Mouse (Mus musculus): ENCODE measurements around the gene Btf3. TPM values are rescaled to one million over a fixed set of nuclear protein-coding genes. Genes with fewer than 3 reads are reported as not detected.

Btf3 gene
- polyA plus RNA-seq, 1 experiment: 1,169 TPM

- TF ChIP-seq CTCF (IDR thresholded peaks at IDR 0.05; ENCODE audit: low read depth, low read length): no peak
- TF ChIP-seq EP300 (IDR thresholded peaks at IDR 0.05; ENCODE audit: insufficient read depth, low read depth, low read length): no peak
- TF ChIP-seq POLR2A (IDR thresholded peaks at IDR 0.05; ENCODE audit: insufficient read depth, low read length): no peak
These were observed 42.5 kb upstream of the Btf3 start for GRCm38 (mm10) chr13:98359337-98359736.

GRCm38 (mm10) chr13:98358424-98359181, 41.8 kb upstream of the Btf3 start:
- TF ChIP-seq CTCF (IDR thresholded peaks at IDR 0.05; ENCODE audit: low read depth, low read length): no peak
- TF ChIP-seq EP300 (IDR thresholded peaks at IDR 0.05; ENCODE audit: insufficient read depth, low read depth, low read length): 0 out of 2 replicates have a peak, but pooled peaks have one; percentile 51
- no peaks in the 10 kb centered on the region for H3K36me3 ChIP-seq (ENCODE audit: control insufficient read depth, insufficient read depth, low read length, poor library complexity, severe bottlenecking)
- no peak overlapping the region for H3K9ac ChIP-seq (ENCODE audit: low read depth, poor library complexity, severe bottlenecking)
- H3K4me1 ChIP-seq (ENCODE audit: control insufficient read depth, insufficient read depth, low read length): no peaks in the 10 kb centered on the region
- H3K27me3 ChIP-seq (ENCODE audit: control insufficient read depth, insufficient read depth, low read length, poor library complexity, severe bottlenecking): peaks cover 66% of the 10 kb centered on the region
- no peaks in the 10 kb centered on the region for H3K9me3 ChIP-seq (replicated peaks; ENCODE audit: control insufficient read depth, insufficient read depth, low read length, poor library complexity, severe bottlenecking)
- H3K27ac ChIP-seq (ENCODE audit: insufficient read depth, low read length): no peak overlapping the region
- H3K4me3 ChIP-seq (ENCODE audit: low read depth, low read length): no peak overlapping the region

More at GRCm38 (mm10) chr13:98359337-98359736, 42.5 kb upstream of the Btf3 start:
- Histone ChIP-seq H3K4me1 (ENCODE audit: control insufficient read depth, insufficient read depth, low read length) (no peaks in the 10 kb centered on the region), H3K27ac (ENCODE audit: insufficient read depth, low read length) (no peak overlapping the region), H3K9ac (ENCODE audit: low read depth, poor library complexity, severe bottlenecking) (no peak overlapping the region), H3K9me3 (replicated peaks; ENCODE audit: control insufficient read depth, insufficient read depth, low read length, poor library complexity, severe bottlenecking) (no peaks in the 10 kb centered on the region), H3K27me3 (ENCODE audit: control insufficient read depth, insufficient read depth, low read length, poor library complexity, severe bottlenecking) (peaks cover 64% of the 10 kb centered on the region), H3K4me3 (ENCODE audit: low read depth, low read length) (no peak overlapping the region), H3K36me3 (ENCODE audit: control insufficient read depth, insufficient read depth, low read length, poor library complexity, severe bottlenecking) (no peaks in the 10 kb centered on the region)

GRCm38 (mm10) chr13:98357433-98358423, 40.9 kb upstream of the Btf3 start:
- H3K9ac ChIP-seq (ENCODE audit: low read depth, poor library complexity, severe bottlenecking): no peak overlapping the region
- no peak overlapping the region for H3K27ac ChIP-seq (ENCODE audit: insufficient read depth, low read length)
- no peaks in the 10 kb centered on the region for H3K4me1 ChIP-seq (ENCODE audit: control insufficient read depth, insufficient read depth, low read length)
- peaks cover 70% of the 10 kb centered on the region for H3K27me3 ChIP-seq (ENCODE audit: control insufficient read depth, insufficient read depth, low read length, poor library complexity, severe bottlenecking)
- H3K36me3 ChIP-seq (ENCODE audit: control insufficient read depth, insufficient read depth, low read length, poor library complexity, severe bottlenecking): no peaks in the 10 kb centered on the region
- H3K4me3 ChIP-seq (ENCODE audit: low read depth, low read length): no peak overlapping the region
- TF ChIP-seq CTCF (IDR thresholded peaks at IDR 0.05; ENCODE audit: low read depth, low read length) (no peak), EP300 (IDR thresholded peaks at IDR 0.05; ENCODE audit: insufficient read depth, low read depth, low read length) (no peak), POLR2A (IDR thresholded peaks at IDR 0.05; ENCODE audit: insufficient read depth, low read length) (no peak)
- no peaks in the 10 kb centered on the region for H3K9me3 ChIP-seq (replicated peaks; ENCODE audit: control insufficient read depth, insufficient read depth, low read length, poor library complexity, severe bottlenecking)

- Histone ChIP-seq H3K36me3 (ENCODE audit: control insufficient read depth, insufficient read depth, low read length, poor library complexity, severe bottlenecking) (no peaks in the 10 kb centered on the region), H3K27me3 (ENCODE audit: control insufficient read depth, insufficient read depth, low read length, poor library complexity, severe bottlenecking) (peaks cover 75% of the 10 kb centered on the region), H3K9ac (ENCODE audit: low read depth, poor library complexity, severe bottlenecking) (no peak overlapping the region), H3K9me3 (replicated peaks; ENCODE audit: control insufficient read depth, insufficient read depth, low read length, poor library complexity, severe bottlenecking) (no peaks in the 10 kb centered on the region), H3K27ac (ENCODE audit: insufficient read depth, low read length) (no peak overlapping the region), H3K4me3 (ENCODE audit: low read depth, low read length) (no peak overlapping the region), H3K4me1 (ENCODE audit: control insufficient read depth, insufficient read depth, low read length) (no peaks in the 10 kb centered on the region)
- TF ChIP-seq POLR2A (IDR thresholded peaks at IDR 0.05; ENCODE audit: insufficient read depth, low read length) (no peak), EP300 (IDR thresholded peaks at IDR 0.05; ENCODE audit: insufficient read depth, low read depth, low read length) (no peak), CTCF (IDR thresholded peaks at IDR 0.05; ENCODE audit: low read depth, low read length) (no peak)
These were observed 40.2 kb upstream of the Btf3 start for GRCm38 (mm10) chr13:98356973-98357425.

DNA sequence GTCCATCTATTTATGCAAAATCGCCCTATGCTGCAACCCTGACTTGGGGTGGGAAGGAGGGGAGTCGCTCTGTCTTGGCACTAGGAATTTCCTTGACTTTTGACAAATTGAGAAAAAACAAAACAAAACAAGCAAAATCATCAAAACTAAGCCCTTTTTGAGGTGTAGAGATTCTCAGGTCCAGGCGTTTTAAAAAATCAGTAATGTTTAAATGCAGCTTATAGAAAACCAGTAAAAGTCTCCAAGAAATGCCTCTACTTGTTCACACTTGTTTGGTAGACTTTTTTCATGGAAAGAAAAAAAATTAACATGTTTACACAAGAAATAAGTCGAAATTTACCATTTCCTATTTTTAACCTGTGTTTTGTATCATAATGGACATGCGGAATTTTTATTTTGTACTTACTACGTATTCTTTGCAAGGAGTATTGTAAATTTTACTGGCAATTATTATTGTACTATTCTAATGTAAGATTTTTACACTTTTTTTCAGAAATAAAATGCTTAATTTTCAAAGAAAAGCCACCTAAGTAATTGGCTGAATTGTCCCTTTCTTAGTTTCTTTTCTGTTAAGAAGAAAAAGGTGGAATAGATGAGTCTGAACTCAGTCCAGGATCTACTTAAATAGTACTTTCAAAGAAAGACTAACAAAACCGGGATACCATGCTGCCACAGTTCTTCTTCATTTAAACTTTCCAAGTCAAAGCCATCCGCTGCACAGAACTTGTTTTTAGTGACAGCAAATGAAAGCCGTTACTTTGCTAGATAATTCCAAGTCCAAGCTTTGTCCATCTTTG, 39.6 kb upstream of the Btf3 start:
- peak overlapping the region; percentile 54 for H3K4me3 ChIP-seq (ENCODE audit: low read depth, low read length)
- TF ChIP-seq POLR2A (IDR thresholded peaks at IDR 0.05; ENCODE audit: insufficient read depth, low read length) (no peak), CTCF (IDR thresholded peaks at IDR 0.05; ENCODE audit: low read depth, low read length) (no peak), EP300 (IDR thresholded peaks at IDR 0.05; ENCODE audit: insufficient read depth, low read depth, low read length) (no peak)
- peak overlapping the region; percentile 87; the same call in 1 of the 2 replicates for H3K9ac ChIP-seq (ENCODE audit: low read depth, poor library complexity, severe bottlenecking)
- H3K4me1 ChIP-seq (ENCODE audit: control insufficient read depth, insufficient read depth, low read length): no peaks in the 10 kb centered on the region
- H3K27me3 ChIP-seq (ENCODE audit: control insufficient read depth, insufficient read depth, low read length, poor library complexity, severe bottlenecking): peaks cover 74% of the 10 kb centered on the region
- no peaks in the 10 kb centered on the region for H3K36me3 ChIP-seq (ENCODE audit: control insufficient read depth, insufficient read depth, low read length, poor library complexity, severe bottlenecking)
- no peaks in the 10 kb centered on the region for H3K9me3 ChIP-seq (replicated peaks; ENCODE audit: control insufficient read depth, insufficient read depth, low read length, poor library complexity, severe bottlenecking)
- no peak overlapping the region for H3K27ac ChIP-seq (ENCODE audit: insufficient read depth, low read length)

Measured in ES-Bruce4 (cell line).